Mouse (Mus musculus): ENCODE measurements around the gene Krtap1-4. TPM values are rescaled to one million over a fixed set of nuclear protein-coding genes. Genes with fewer than 3 reads are reported as not detected.

Gene Krtap1-4
- total and polyA plus RNA-seq, 3 experiments: not detected

- TF ChIP-seq RCOR1 (conservative IDR thresholded peaks at IDR 0.05; ENCODE audit: low read depth, low read length): no peak
- TF ChIP-seq ZNF384 (IDR thresholded peaks at IDR 0.05; ENCODE audit: low read depth, low read length): peak; percentile 92
- no peak for TF ChIP-seq MYC (IDR thresholded peaks at IDR 0.05; ENCODE audit: low read depth, low read length)
- DNase-seq (ENCODE audit: extremely low read depth): no peak
- H3K36me3 ChIP-seq (replicated peaks in 1 of 2; ENCODE audit: control insufficient read depth in 1 of 2, insufficient read depth in 1 of 2, low read length in 1 of 2): no peaks in the 10 kb centered on the region
- H3K4me1 ChIP-seq (ENCODE audit: control insufficient read depth in 1 of 2, insufficient read depth in 2 of 2): peaks cover 5 to 8% of the 10 kb centered on the region in 2 experiments
- dilution Hi-C loops (cut with MboI; ENCODE audit: extremely low pct_ligation_motif_present, extremely low pct_unique_long_range_greater_than_20kb, low sequenced_read_pairs): no loop called here
- in situ Hi-C loops (cut with MboI; ENCODE audit: low pct_ligation_motif_present, low pct_unique_long_range_greater_than_20kb, low sequenced_read_pairs): no loop called here
- no peak overlapping the region for H3K4me3 ChIP-seq (replicated peaks in 1 of 3; ENCODE audit: low read depth in 2 of 3, low read length in 2 of 3, poor library complexity in 1 of 3)
- no peak overlapping the region for H3K4me2 ChIP-seq (ENCODE audit: insufficient read depth, low read depth, poor library complexity, severe bottlenecking)
- H3K9me3 ChIP-seq (replicated peaks; ENCODE audit: low read length): no peaks in the 10 kb centered on the region
- H3K79me2 ChIP-seq (replicated peaks; ENCODE audit: control insufficient read depth, extremely low read depth, insufficient read depth, poor library complexity, severe bottlenecking): no peaks in the 10 kb centered on the region
- H3K27me3 ChIP-seq (replicated peaks): peaks cover 50% of the 10 kb centered on the region
- H3K9ac ChIP-seq (ENCODE audit: insufficient read depth, low read depth): no peak overlapping the region
- no peak overlapping the region for H3K27ac ChIP-seq (ENCODE audit: insufficient read depth, low read depth)
These were observed 25.3 kb downstream of the Krtap1-4 start for GRCm38 (mm10) chr11:99557976-99558745.

GRCm38 (mm10) chr11:99556753-99557152 lies 26.7 kb downstream of the Krtap1-4 start, which contains the start of gene Krtap3-2:
TSS of gene Krtap3-2 (minus strand) at chr11:99556853.
- H3K27me3 ChIP-seq (replicated peaks): peaks cover 57% of the 10 kb centered on the region
- TF ChIP-seq ZMIZ1 (IDR thresholded peaks at IDR 0.05; ENCODE audit: low read depth, low read length) (no peak), IRF4 (IDR thresholded peaks at IDR 0.05; ENCODE audit: low read depth, low read length) (no peak), ZC3H11A (IDR thresholded peaks at IDR 0.05; ENCODE audit: low read depth, low read length) (no peak), USF2 (conservative IDR thresholded peaks at IDR 0.05; ENCODE audit: low read depth, low read length) (no peak), NELFE (IDR thresholded peaks at IDR 0.05; ENCODE audit: low read depth, low read length) (no peak), PAX5 (IDR thresholded peaks at IDR 0.05; ENCODE audit: low read length) (no peak), CHD1 (IDR thresholded peaks at IDR 0.05; ENCODE audit: low read depth, low read length) (no peak)
- no peak within 1 kb of the TSS for H3K27ac ChIP-seq (ENCODE audit: insufficient read depth, low read depth)
- H3K4me1 ChIP-seq (ENCODE audit: control insufficient read depth in 1 of 2, insufficient read depth in 2 of 2): peaks cover 0 to 6% of the 10 kb centered on the region in 2 experiments; a peak in 2 of 4 replicates
- dilution Hi-C loops (cut with MboI; ENCODE audit: extremely low pct_ligation_motif_present, extremely low pct_unique_long_range_greater_than_20kb, low sequenced_read_pairs) (no loop called here), in situ Hi-C loops (cut with MboI; ENCODE audit: low pct_ligation_motif_present, low pct_unique_long_range_greater_than_20kb, low sequenced_read_pairs) (no loop called here)
- H3K9me3 ChIP-seq (replicated peaks; ENCODE audit: low read length): no peaks in the 10 kb centered on the region
- no peak within 1 kb of the TSS for H3K4me3 ChIP-seq (replicated peaks in 1 of 3; ENCODE audit: low read depth in 2 of 3, low read length in 2 of 3, poor library complexity in 1 of 3)
- H3K36me3 ChIP-seq (replicated peaks in 1 of 2; ENCODE audit: control insufficient read depth in 1 of 2, insufficient read depth in 1 of 2, low read length in 1 of 2): no peaks in the 10 kb centered on the region
- no peaks in the 10 kb centered on the region for H3K79me2 ChIP-seq (replicated peaks; ENCODE audit: control insufficient read depth, extremely low read depth, insufficient read depth, poor library complexity, severe bottlenecking)
- H3K4me2 ChIP-seq (ENCODE audit: insufficient read depth, low read depth, poor library complexity, severe bottlenecking): no peak within 1 kb of the TSS
- H3K9ac ChIP-seq (ENCODE audit: insufficient read depth, low read depth): no peak within 1 kb of the TSS
- no peak for DNase-seq (ENCODE audit: extremely low read depth)

GRCm38 (mm10) chr11:99556195-99556594 lies 27.3 kb downstream of the Krtap1-4 start:
- no peak overlapping the region for H3K9ac ChIP-seq (ENCODE audit: insufficient read depth, low read depth)
- peaks cover 55% of the 10 kb centered on the region for H3K27me3 ChIP-seq (replicated peaks)
- H3K4me2 ChIP-seq (ENCODE audit: insufficient read depth, low read depth, poor library complexity, severe bottlenecking): no peak overlapping the region
- peaks cover 0 to 6% of the 10 kb centered on the region in 2 experiments; a peak in 2 of 4 replicates for H3K4me1 ChIP-seq (ENCODE audit: control insufficient read depth in 1 of 2, insufficient read depth in 2 of 2)
- no peaks in the 10 kb centered on the region for H3K36me3 ChIP-seq (replicated peaks in 1 of 2; ENCODE audit: control insufficient read depth in 1 of 2, insufficient read depth in 1 of 2, low read length in 1 of 2)
- H3K9me3 ChIP-seq (replicated peaks; ENCODE audit: low read length): no peaks in the 10 kb centered on the region
- dilution Hi-C loops (cut with MboI; ENCODE audit: extremely low pct_ligation_motif_present, extremely low pct_unique_long_range_greater_than_20kb, low sequenced_read_pairs): no loop called here
- no peak overlapping the region for H3K27ac ChIP-seq (ENCODE audit: insufficient read depth, low read depth)
- no peak overlapping the region for H3K4me3 ChIP-seq (replicated peaks in 1 of 3; ENCODE audit: low read depth in 2 of 3, low read length in 2 of 3, poor library complexity in 1 of 3)
- in situ Hi-C loops (cut with MboI; ENCODE audit: low pct_ligation_motif_present, low pct_unique_long_range_greater_than_20kb, low sequenced_read_pairs): no loop called here
- DNase-seq (ENCODE audit: extremely low read depth): no peak
- no peaks in the 10 kb centered on the region for H3K79me2 ChIP-seq (replicated peaks; ENCODE audit: control insufficient read depth, extremely low read depth, insufficient read depth, poor library complexity, severe bottlenecking)
- TF ChIP-seq UBTF (IDR thresholded peaks at IDR 0.05; ENCODE audit: low read depth, low read length) (no peak), GABPA (IDR thresholded peaks at IDR 0.05; ENCODE audit: insufficient replicate concordance, low read depth, low read length) (no peak), ZC3H11A (IDR thresholded peaks at IDR 0.05; ENCODE audit: low read depth, low read length) (no peak), MYC (IDR thresholded peaks at IDR 0.05; ENCODE audit: low read depth, low read length) (no peak), IRF4 (IDR thresholded peaks at IDR 0.05; ENCODE audit: low read depth, low read length) (peak; percentile 7; the same call in 1 of the 2 replicates), MAFK (IDR thresholded peaks at IDR 0.05; ENCODE audit: insufficient replicate concordance, low read length) (no peak), USF1 (IDR thresholded peaks at IDR 0.05; ENCODE audit: low read depth, low read length) (no peak), NRF1 (IDR thresholded peaks at IDR 0.05; ENCODE audit: low read depth, low read length) (no peak), POLR2A (IDR thresholded peaks at IDR 0.05; ENCODE audit: low read depth, low read length) (no peak), USF2 (conservative IDR thresholded peaks at IDR 0.05; ENCODE audit: low read depth, low read length) (no peak), CHD1 (IDR thresholded peaks at IDR 0.05; ENCODE audit: low read depth, low read length) (no peak), ETS1 (conservative IDR thresholded peaks at IDR 0.05; ENCODE audit: low read depth, low read length) (no peak; the same call in 1 of the 2 replicates), RCOR1 (conservative IDR thresholded peaks at IDR 0.05; ENCODE audit: low read depth, low read length) (no peak), TBP (conservative IDR thresholded peaks at IDR 0.05; ENCODE audit: low read depth, low read length) (no peak), MEF2A (IDR thresholded peaks at IDR 0.05; ENCODE audit: borderline replicate concordance, low read depth, low read length) (peak; percentile 92), ZKSCAN1 (IDR thresholded peaks at IDR 0.05; ENCODE audit: borderline replicate concordance, low read depth, low read length) (no peak), CTCF (conservative IDR thresholded peaks at IDR 0.05 in 1 of 2, IDR thresholded peaks at IDR 0.05 in 1 of 2; ENCODE audit: low read depth in 2 of 2, low read length in 2 of 2) (no peak), BHLHE40 (IDR thresholded peaks at IDR 0.05; ENCODE audit: low read depth, low read length) (no peak), ZNF384 (IDR thresholded peaks at IDR 0.05; ENCODE audit: low read depth, low read length) (no peak), ELF1 (IDR thresholded peaks at IDR 0.05; ENCODE audit: low read depth, low read length) (no peak)

Data from CH12.LX (cell line).